Comparison of ENCODE assay signal across 17 mouse cellular contexts in genomic region chr13:115799294-115799693, GRCm38 (mm10).
"Had no signal": no experiment of that assay in that cellular context is flagged by ENCODE, and none has a peak within 500 bp of the region (broad histone marks: within the 10 kb centered on the region; RNA-seq: fewer than 3 reads in every experiment).

No protein-coding gene starts in this region.

- H3K9ac ChIP-seq: lung, embryonic 14.5 days; midbrain, embryonic 12.5 days; midbrain, embryonic 15.5 days; neural tube, embryonic 13.5 days; neural tube, embryonic 15.5 days had no signal

- H3K9me3 ChIP-seq: midbrain, embryonic 10.5 days; midbrain, embryonic 12.5 days; midbrain, embryonic 15.5 days; neural tube, embryonic 13.5 days; neural tube, embryonic 15.5 days had no signal

- DNase-seq: lung, adult 18-20 months; lung, embryonic 14.5 days; lung, postnatal 10 days; lung, postnatal 4 days; retina, postnatal 1 day; right cerebral cortex, adult 18-20 months; right cerebral cortex, postnatal 25 days; right cerebral cortex, postnatal 4 days; spleen, adult 18-20 months; thymus, adult 18-20 months; thymus, postnatal 14 days; thymus, postnatal 36 days had no signal

- ATAC-seq: midbrain, embryonic 15.5 days had no signal

- H3K27me3 ChIP-seq: midbrain, embryonic 12.5 days; midbrain, embryonic 15.5 days; neural tube, embryonic 13.5 days; neural tube, embryonic 15.5 days had no signal

- H3K27ac ChIP-seq: midbrain, embryonic 10.5 days; midbrain, embryonic 12.5 days; midbrain, embryonic 15.5 days; neural tube, embryonic 13.5 days; neural tube, embryonic 15.5 days had no signal

- H3K4me2 ChIP-seq: lung, embryonic 14.5 days; midbrain, embryonic 12.5 days; midbrain, embryonic 15.5 days; neural tube, embryonic 13.5 days; neural tube, embryonic 15.5 days had no signal

- H3K4me1 ChIP-seq: midbrain, embryonic 10.5 days; midbrain, embryonic 12.5 days; midbrain, embryonic 15.5 days; neural tube, embryonic 13.5 days; neural tube, embryonic 15.5 days had no signal

- H3K4me3 ChIP-seq: midbrain, embryonic 10.5 days; midbrain, embryonic 12.5 days; midbrain, embryonic 15.5 days; neural tube, embryonic 13.5 days; neural tube, embryonic 15.5 days had no signal

- H3K36me3 ChIP-seq: midbrain, embryonic 10.5 days; midbrain, embryonic 12.5 days; midbrain, embryonic 15.5 days; neural tube, embryonic 13.5 days; neural tube, embryonic 15.5 days had no signal
